Mouse (Mus musculus) stomach, postnatal 0 days (tissue): ENCODE measurements at regions not wholly inside any gene's neighbourhood (a gene's known extent, or its start where the extent isn't known, plus 50 kb on each side); places are given as distances from the start of the nearest gene placed in this dataset.

Experiments
- ATAC-seq: fragments of 200-750 bp; cut with Nextera tagmentation; 2 replicates; pipeline ENCODE4 v1.8.0; 2017; ENCODE audit not compliant: low FRiP score, low TSS enrichment
- DNase-seq: peaks from one replicate; pipeline ENCODE4 v3.0.0-alpha.2; 2016; ENCODE audit warnings: low spot score
- H3K27ac ChIP-seq: fragments of 300-500 bp; sonication (generic); replicated peaks from 2 replicates; pipeline ENCODE4 v1.5.1; 2014; ENCODE audit warnings: mild to moderate bottlenecking, control low read depth
- H3K27me3 ChIP-seq: fragments of 300-500 bp; sonication (generic); 2 replicates; pipeline ENCODE4 v1.6.1; 2014; ENCODE audit warnings: low read length; ENCODE audit not compliant: control insufficient read depth, insufficient read depth
- H3K36me3 ChIP-seq: fragments of 300-500 bp; sonication (generic); 2 replicates; pipeline ENCODE4 v1.6.1; 2014; ENCODE audit warnings: low read length, mixed read lengths; ENCODE audit not compliant: control insufficient read depth, insufficient read depth
- H3K4me1 ChIP-seq: fragments of 300-500 bp; sonication (generic); replicated peaks from 2 replicates; pipeline ENCODE4 v1.6.1; 2014; ENCODE audit warnings: antibody characterized with exemption; ENCODE audit not compliant: control insufficient read depth, insufficient read depth
- H3K4me2 ChIP-seq: fragments of 300-500 bp; sonication (generic); replicated peaks from 2 replicates; pipeline ENCODE4 v1.6.1; 2014; ENCODE audit warnings: low read depth, mild to moderate bottlenecking, control low read depth, moderate library complexity
- H3K4me3 ChIP-seq: fragments of 300-500 bp; sonication (generic); 2 replicates; pipeline ENCODE4 v1.5.1; 2014; ENCODE audit warnings: low read depth, low read length, control low read depth
- H3K9ac ChIP-seq: fragments of 300-500 bp; sonication (generic); 2 replicates; pipeline ENCODE4 v1.6.1; 2014; ENCODE audit warnings: mild to moderate bottlenecking, low read length, control low read depth, mixed read lengths
- H3K9me3 ChIP-seq: fragments of 300-500 bp; sonication (generic); 2 replicates; pipeline ENCODE4 v1.6.1; 2016; ENCODE audit warnings: low read length; ENCODE audit not compliant: control insufficient read depth
- CTCF ChIP-seq: IDR thresholded peaks from 2 replicates; pipeline ENCODE4 v1.5.1; 2016; ENCODE audit warnings: antibody characterized with exemption, low read depth, mild to moderate bottlenecking, moderate library complexity
- EP300 ChIP-seq: optimal IDR thresholded peaks from 2 replicates; pipeline ENCODE3; 2016; ENCODE audit warnings: antibody characterized with exemption
- WGBS: fragments of 180-500 bp; shearing (Covaris S2); extraction: QIAGEN DNeasy Blood & Tissue Kit; methylation state at CpG from one replicate; pipeline ENCODE4 v1.1.7; 2014; 5-methylcytosine and 5-hydroxymethylcytosine counted together

DNA sequence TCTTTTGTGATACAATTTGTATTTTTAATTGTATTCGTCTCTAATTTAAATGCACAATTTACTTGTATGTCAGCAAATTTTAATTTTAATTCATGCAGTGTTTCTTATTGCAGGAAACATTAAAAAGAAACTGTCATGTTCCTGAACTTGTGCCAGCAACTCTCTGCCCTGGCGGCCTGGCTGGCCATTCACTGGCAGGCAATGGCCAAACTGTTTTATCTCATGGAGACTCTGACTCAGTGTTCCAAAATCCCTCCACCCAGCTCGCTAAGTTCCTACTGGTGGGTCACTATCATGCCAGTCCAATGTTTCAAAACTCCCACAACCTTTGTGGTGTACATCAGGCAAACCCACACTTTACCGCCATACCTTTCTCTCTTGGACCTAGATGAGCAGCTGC lies 523.7 kb upstream of the Gm9747 start:
- H3K4me1 ChIP-seq = no peaks in the 10 kb centered on the region
- no peak for ATAC-seq
- H3K4me3 ChIP-seq = no peak overlapping the region
- no peaks in the 10 kb centered on the region for H3K36me3 ChIP-seq
- H3K27me3 ChIP-seq = no peaks in the 10 kb centered on the region
- H3K4me2 ChIP-seq = no peak overlapping the region
- TF ChIP-seq EP300 (no peak), CTCF (no peak)
- no peak for DNase-seq
- no peak overlapping the region for H3K27ac ChIP-seq
- no peaks in the 10 kb centered on the region for H3K9me3 ChIP-seq
- H3K9ac ChIP-seq = no peak overlapping the region
- 89% methylated on average over 4 of the region's 4 CpGs for WGBS

DNA sequence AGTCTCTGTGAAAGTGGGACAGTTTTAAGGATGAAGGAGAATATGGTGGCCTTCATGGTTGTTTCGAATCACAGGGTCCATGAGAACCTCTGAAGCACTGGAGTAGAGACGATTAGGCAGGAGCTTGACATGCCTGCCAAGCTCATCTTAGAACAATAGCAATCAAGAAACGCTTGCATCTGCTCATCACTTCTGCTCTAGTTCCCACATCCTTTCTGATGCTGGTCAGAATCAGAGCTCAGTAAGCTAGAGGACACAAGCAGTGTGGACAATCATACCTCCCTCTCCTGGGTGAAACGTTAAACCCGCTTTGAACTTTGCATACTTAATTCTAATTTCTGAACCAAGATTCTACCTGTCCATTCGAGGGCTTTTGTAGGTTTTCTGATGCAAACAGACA lies 515.8 kb upstream of the Gm9747 start:
- no peak overlapping the region for H3K4me2 ChIP-seq
- no peaks in the 10 kb centered on the region for H3K27me3 ChIP-seq
- no peak overlapping the region for H3K4me3 ChIP-seq
- H3K36me3 ChIP-seq = no peaks in the 10 kb centered on the region
- no peak overlapping the region for H3K27ac ChIP-seq
- H3K9me3 ChIP-seq = no peaks in the 10 kb centered on the region
- H3K9ac ChIP-seq = no peak overlapping the region
- DNase-seq (no peak), ATAC-seq (no peak)
- no peak for TF ChIP-seq CTCF
- no peaks in the 10 kb centered on the region for H3K4me1 ChIP-seq
- WGBS = 90% methylated on average over 6 of the region's 6 CpGs

DNA sequence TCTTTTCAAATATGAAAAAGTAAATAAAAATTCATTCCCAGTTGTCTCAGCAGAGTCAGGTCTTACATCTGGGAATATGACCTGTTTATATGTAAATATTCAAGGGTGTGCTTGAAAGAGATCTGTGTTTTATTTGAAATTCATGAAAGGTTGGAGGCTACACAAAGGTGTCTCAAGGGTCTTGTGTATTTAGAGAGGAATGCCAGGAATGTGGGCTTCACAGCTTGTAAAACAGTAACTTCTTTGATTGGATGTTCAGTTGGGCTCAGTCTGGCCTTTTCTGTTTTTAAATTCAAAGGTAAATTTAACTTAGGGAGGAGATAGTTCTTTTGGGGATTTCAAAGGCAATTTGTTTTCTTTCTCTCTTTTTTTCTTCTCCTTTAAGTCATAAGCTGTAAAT lies 514.7 kb upstream of the Gm9747 start:
- Histone ChIP-seq H3K4me1 (no peaks in the 10 kb centered on the region), H3K27me3 (no peaks in the 10 kb centered on the region), H3K36me3 (no peaks in the 10 kb centered on the region), H3K27ac (no peak overlapping the region), H3K4me3 (no peak overlapping the region), H3K9me3 (no peaks in the 10 kb centered on the region), H3K4me2 (no peak overlapping the region), H3K9ac (no peak overlapping the region)
- ATAC-seq (no peak), DNase-seq (no peak)
- TF ChIP-seq CTCF = no peak
- TF ChIP-seq EP300 = no peak

DNA sequence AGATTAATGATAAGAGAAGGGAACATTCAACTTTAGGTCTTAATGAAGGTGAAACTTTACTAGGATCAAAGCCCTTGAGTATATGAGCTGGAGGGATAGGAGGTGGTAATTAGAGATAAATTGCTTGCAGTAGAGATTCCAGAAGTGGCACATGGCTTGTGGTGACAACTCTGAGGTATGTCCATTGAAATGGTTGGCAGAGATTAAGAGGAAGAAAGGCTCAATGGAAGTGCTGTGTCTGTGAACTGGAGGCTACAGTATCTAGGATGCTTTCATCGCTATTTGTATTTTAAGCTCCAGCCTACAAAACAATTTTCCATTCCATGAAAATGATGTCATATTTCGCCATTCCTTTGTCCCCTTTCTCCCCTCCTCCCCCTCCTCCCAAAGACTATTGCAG lies 508.1 kb upstream of the Gm9747 start:
- no peaks in the 10 kb centered on the region for H3K27me3 ChIP-seq
- no peak overlapping the region for H3K9ac ChIP-seq
- no peak overlapping the region for H3K4me3 ChIP-seq
- H3K4me1 ChIP-seq = no peaks in the 10 kb centered on the region
- WGBS = 80% methylated on average over 2 of the region's 2 CpGs
- H3K4me2 ChIP-seq = no peak overlapping the region
- ATAC-seq (no peak), DNase-seq (no peak)
- H3K27ac ChIP-seq = no peak overlapping the region
- no peaks in the 10 kb centered on the region for H3K36me3 ChIP-seq
- TF ChIP-seq EP300 (no peak), CTCF (no peak)
- no peaks in the 10 kb centered on the region for H3K9me3 ChIP-seq

DNA sequence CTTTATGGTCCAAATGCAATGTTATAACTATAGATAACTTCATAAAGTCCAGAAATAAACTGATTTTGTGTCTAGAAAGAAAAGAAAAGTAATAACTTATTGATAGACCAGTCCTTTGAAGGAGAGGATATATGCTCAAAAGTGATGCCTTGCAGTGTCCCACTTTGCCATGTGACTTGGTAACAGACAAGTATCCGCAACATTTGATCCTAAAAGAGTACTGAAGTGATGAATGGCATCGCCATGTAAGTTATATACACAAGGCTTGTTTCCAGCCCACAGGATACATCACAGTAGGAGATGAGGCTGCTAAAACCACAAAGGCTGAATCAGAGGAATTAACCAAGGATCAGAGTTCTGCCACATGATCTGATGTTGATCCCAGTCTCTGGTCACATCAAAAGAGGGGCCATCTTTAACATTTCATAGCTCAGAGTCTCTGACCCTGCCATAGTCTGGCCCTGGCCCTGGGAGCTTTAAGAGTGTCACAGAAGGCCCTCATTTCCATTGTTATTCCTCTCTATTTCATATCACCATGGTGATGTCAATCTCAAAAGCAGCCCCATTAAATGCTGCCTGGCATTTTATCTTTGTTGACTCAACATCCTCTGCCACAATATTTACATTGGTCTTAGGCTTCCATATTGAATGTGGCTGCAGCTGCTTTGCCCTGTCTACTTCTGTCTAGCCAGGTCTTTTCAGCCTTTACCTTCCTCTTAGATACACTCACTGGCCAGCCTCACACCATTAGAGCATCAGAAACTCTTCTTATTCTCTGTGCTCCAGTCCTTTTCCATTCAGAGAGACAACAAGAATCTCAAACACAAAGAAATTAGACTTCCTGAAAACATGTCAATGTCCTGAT lies 506.4 kb upstream of the Gm9747 start:
- no peak overlapping the region for H3K4me3 ChIP-seq
- ATAC-seq (no peak), DNase-seq (no peak)
- no peak overlapping the region for H3K27ac ChIP-seq
- H3K4me1 ChIP-seq = no peaks in the 10 kb centered on the region
- no peak overlapping the region for H3K9ac ChIP-seq
- WGBS = 89% methylated on average over 2 of the region's 2 CpGs
- no peaks in the 10 kb centered on the region for H3K36me3 ChIP-seq
- H3K4me2 ChIP-seq = no peak overlapping the region
- H3K27me3 ChIP-seq = no peaks in the 10 kb centered on the region
- H3K9me3 ChIP-seq = no peaks in the 10 kb centered on the region
- no peak for TF ChIP-seq EP300
- TF ChIP-seq CTCF = no peak

DNA sequence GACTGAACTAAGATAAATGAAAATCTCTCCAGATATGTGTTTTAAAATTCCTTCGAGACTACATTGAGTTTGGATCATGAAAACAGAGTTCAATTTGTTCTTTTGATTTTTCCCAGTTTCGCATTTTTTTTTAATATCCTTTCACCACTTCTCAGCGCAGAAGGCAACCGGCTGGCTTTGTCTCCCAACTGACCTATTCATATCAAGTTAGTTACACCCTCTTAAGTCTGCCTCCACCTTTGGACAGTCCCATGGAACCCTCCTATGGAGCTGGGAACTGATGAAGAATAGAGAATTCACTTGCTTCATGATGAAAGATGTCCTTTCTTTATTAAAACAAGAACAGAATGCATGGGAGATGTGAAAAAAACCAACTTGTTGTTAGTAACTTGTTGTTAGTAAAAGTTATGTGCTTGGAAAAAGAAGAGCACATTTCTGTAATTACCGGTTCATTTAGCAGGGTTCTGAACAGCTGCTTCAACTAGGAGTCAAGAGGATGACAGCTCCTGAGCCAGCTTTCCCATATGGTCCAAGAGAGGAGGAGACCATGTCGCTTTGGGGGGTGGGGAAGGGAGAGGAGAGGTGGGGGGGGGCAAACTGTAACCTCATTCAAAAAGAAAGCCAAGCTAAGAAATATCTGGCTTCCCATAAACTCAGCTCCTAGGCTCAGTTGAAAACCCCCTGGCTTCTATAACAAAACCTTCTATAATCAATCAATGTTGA lies 495.6 kb upstream of the Gm9747 start:
- ATAC-seq (no peak), DNase-seq (no peak)
- WGBS = 75% methylated on average over 6 of the region's 6 CpGs
- H3K27me3 ChIP-seq = no peaks in the 10 kb centered on the region
- no peak overlapping the region for H3K4me3 ChIP-seq
- no peak overlapping the region for H3K4me2 ChIP-seq
- no peaks in the 10 kb centered on the region for H3K36me3 ChIP-seq
- H3K9ac ChIP-seq = no peak overlapping the region
- TF ChIP-seq EP300 = no peak
- no peak for TF ChIP-seq CTCF
- no peaks in the 10 kb centered on the region for H3K4me1 ChIP-seq
- no peak overlapping the region for H3K27ac ChIP-seq
- H3K9me3 ChIP-seq = no peaks in the 10 kb centered on the region
